Mouse (Mus musculus): ENCODE data around the gene Ing4. TPM values are rescaled to one million over a fixed set of nuclear protein-coding genes. Genes with fewer than 3 reads are reported as not detected.
"Not testable (repeated sequence)": the region's sequence is repeated elsewhere in the genome, so short reads cannot be mapped to it uniquely, and the experiment has no call there.

Gene Ing4
- polyA plus RNA-seq, 1 experiment from 2014 or later = 24.3 TPM

- peak overlapping the region; percentile 52; the same call in 1 of the 2 replicates for H3K27ac ChIP-seq (ENCODE audit: low read depth)
- DNase-seq (no peak), ATAC-seq (no peak)
- TF ChIP-seq EP300 (IDR thresholded peaks at IDR 0.05; ENCODE audit: low read depth) = no peak
- peak overlapping the region; percentile 90 for H3K4me3 ChIP-seq (ENCODE audit: low read depth, low read length)
- peaks cover 22% of the 10 kb centered on the region for H3K4me1 ChIP-seq (ENCODE audit: insufficient read depth)
- H3K4me2 ChIP-seq (ENCODE audit: low read depth, low read length) = peak overlapping the region; percentile 77
- no peaks in the 10 kb centered on the region for H3K27me3 ChIP-seq (ENCODE audit: insufficient read depth, low read length)
- WGBS (ENCODE audit: insufficient replicate concordance) = 41% methylated on average over 13 of the region's 13 CpGs
- peaks cover 8% of the 10 kb centered on the region for H3K36me3 ChIP-seq (replicated peaks; ENCODE audit: insufficient read depth, low read length)
- H3K9me3 ChIP-seq (ENCODE audit: low read length) = no peaks in the 10 kb centered on the region
- H3K9ac ChIP-seq (replicated peaks) = no peak overlapping the region
These were observed 31.5 kb upstream of the Ing4 start for GRCm38 (mm10) chr6:125008060-125008459.

- Histone ChIP-seq H3K4me2 (ENCODE audit: low read depth, low read length) (peak overlapping the region; percentile 77), H3K36me3 (replicated peaks; ENCODE audit: insufficient read depth, low read length) (peaks cover 12% of the 10 kb centered on the region), H3K27me3 (ENCODE audit: insufficient read depth, low read length) (no peaks in the 10 kb centered on the region), H3K9ac (replicated peaks) (peak overlapping the region; percentile 90), H3K4me3 (ENCODE audit: low read depth, low read length) (peak overlapping the region; percentile 90), H3K27ac (ENCODE audit: low read depth) (peak overlapping the region; percentile 97), H3K9me3 (ENCODE audit: low read length) (no peaks in the 10 kb centered on the region), H3K4me1 (ENCODE audit: insufficient read depth) (peaks cover 22% of the 10 kb centered on the region)
- DNase-seq (peak; percentile 96), ATAC-seq (peak; percentile 96)
- TF ChIP-seq EP300 (IDR thresholded peaks at IDR 0.05; ENCODE audit: low read depth) (peak; percentile 55), CTCF (IDR thresholded peaks at IDR 0.05; ENCODE audit: low read depth) (no peak)
- WGBS (ENCODE audit: insufficient replicate concordance) = under 1% methylated on average over 29 of the region's 34 CpGs
These were observed 30.9 kb upstream of the Ing4 start for GRCm38 (mm10) chr6:125008586-125009128.

GRCm38 (mm10) chr6:125009129-125009180, 30.6 kb upstream of the Ing4 start, which contains the start of gene Zfp384:
Zfp384 (plus strand) TSS chr6:125009145.
- peaks cover 22% of the 10 kb centered on the region for H3K4me1 ChIP-seq (ENCODE audit: insufficient read depth)
- ATAC-seq (no peak), DNase-seq (no peak)
- peak within 1 kb of the TSS; percentile 77 for H3K4me2 ChIP-seq (ENCODE audit: low read depth, low read length)
- H3K27me3 ChIP-seq (ENCODE audit: insufficient read depth, low read length) = no peaks in the 10 kb centered on the region
- peak within 1 kb of the TSS; percentile 97 for H3K27ac ChIP-seq (ENCODE audit: low read depth)
- H3K9ac ChIP-seq (replicated peaks) = peak within 1 kb of the TSS; percentile 90
- 0% methylated on average over 1 of the region's 3 CpGs for WGBS (ENCODE audit: insufficient replicate concordance)
- peak within 1 kb of the TSS; percentile 90 for H3K4me3 ChIP-seq (ENCODE audit: low read depth, low read length)
- peaks cover 15% of the 10 kb centered on the region for H3K36me3 ChIP-seq (replicated peaks; ENCODE audit: insufficient read depth, low read length)
- no peaks in the 10 kb centered on the region for H3K9me3 ChIP-seq (ENCODE audit: low read length)
- TF ChIP-seq CTCF (IDR thresholded peaks at IDR 0.05; ENCODE audit: low read depth) (no peak), EP300 (IDR thresholded peaks at IDR 0.05; ENCODE audit: low read depth) (no peak)

- H3K4me3 ChIP-seq (ENCODE audit: low read depth, low read length) = peak overlapping the region; percentile 90
- H3K27me3 ChIP-seq (ENCODE audit: insufficient read depth, low read length) = no peaks in the 10 kb centered on the region
- TF ChIP-seq EP300 (IDR thresholded peaks at IDR 0.05; ENCODE audit: low read depth) (no peak), CTCF (IDR thresholded peaks at IDR 0.05; ENCODE audit: low read depth) (no peak)
- peak; percentile 88 for DNase-seq
- H3K27ac ChIP-seq (ENCODE audit: low read depth) = peak overlapping the region; percentile 97
- H3K4me1 ChIP-seq (ENCODE audit: insufficient read depth) = peaks cover 22% of the 10 kb centered on the region
- H3K36me3 ChIP-seq (replicated peaks; ENCODE audit: insufficient read depth, low read length) = peaks cover 19% of the 10 kb centered on the region
- under 1% methylated on average over 35 of the region's 78 CpGs for WGBS (ENCODE audit: insufficient replicate concordance)
- peak overlapping the region; percentile 77 for H3K4me2 ChIP-seq (ENCODE audit: low read depth, low read length)
- ATAC-seq = peak; percentile 87
- H3K9me3 ChIP-seq (ENCODE audit: low read length) = no peaks in the 10 kb centered on the region
- peak overlapping the region; percentile 90 for H3K9ac ChIP-seq (replicated peaks)
These were observed 30.1 kb upstream of the Ing4 start for GRCm38 (mm10) chr6:125009181-125010073.

- peaks cover 5% of the 10 kb centered on the region; the same call in 1 of the 2 replicates for H3K4me1 ChIP-seq (ENCODE audit: insufficient read depth)
- no peaks in the 10 kb centered on the region for H3K9me3 ChIP-seq (ENCODE audit: low read length)
- no peak overlapping the region for H3K27ac ChIP-seq (ENCODE audit: low read depth)
- 76% methylated on average over 3 of the region's 3 CpGs for WGBS (ENCODE audit: insufficient replicate concordance)
- TF ChIP-seq CTCF (IDR thresholded peaks at IDR 0.05; ENCODE audit: low read depth) = no peak
- TF ChIP-seq EP300 (IDR thresholded peaks at IDR 0.05; ENCODE audit: low read depth) = no peak
- DNase-seq = peak; percentile 60
- H3K27me3 ChIP-seq (ENCODE audit: insufficient read depth, low read length) = no peaks in the 10 kb centered on the region
- ATAC-seq = peak; percentile 68
- H3K36me3 ChIP-seq (replicated peaks; ENCODE audit: insufficient read depth, low read length) = peaks cover 29% of the 10 kb centered on the region
- no peak overlapping the region for H3K9ac ChIP-seq (replicated peaks)
- H3K4me2 ChIP-seq (ENCODE audit: low read depth, low read length) = no peak overlapping the region
- no peak overlapping the region for H3K4me3 ChIP-seq (ENCODE audit: low read depth, low read length)
These were observed 21.9 kb upstream of the Ing4 start for GRCm38 (mm10) chr6:125017682-125018081.

GRCm38 (mm10) chr6:125030532-125030931, 9.0 kb upstream of the Ing4 start:
- 49% methylated on average over 7 of the region's 9 CpGs for WGBS (ENCODE audit: insufficient replicate concordance)
- H3K27ac ChIP-seq (ENCODE audit: low read depth); H3K4me3 ChIP-seq (ENCODE audit: low read depth, low read length); H3K9ac ChIP-seq (replicated peaks); H3K9me3 ChIP-seq (ENCODE audit: low read length); H3K4me2 ChIP-seq (ENCODE audit: low read depth, low read length); H3K4me1 ChIP-seq (ENCODE audit: insufficient read depth); H3K27me3 ChIP-seq (ENCODE audit: insufficient read depth, low read length): not testable (repeated sequence)
- ATAC-seq = peak; percentile 59
- H3K36me3 ChIP-seq (replicated peaks; ENCODE audit: insufficient read depth, low read length) = peaks cover 64% of the 10 kb centered on the region
- peak; percentile 81 for DNase-seq
- TF ChIP-seq CTCF (IDR thresholded peaks at IDR 0.05; ENCODE audit: low read depth) = peak; percentile 98

All from liver, postnatal 0 days (tissue).